Mouse (Mus musculus) limb, embryonic 12.5 days (tissue): ENCODE data around the gene Bves. TPM values are rescaled to one million over a fixed set of nuclear protein-coding genes. Genes with fewer than 3 reads are reported as not detected.

ENCODE experiments used
- ATAC-seq: fragments of 200-750 bp; cut with Nextera tagmentation; 2 replicates; pipeline ENCODE4 v1.8.0; 2017; ENCODE audit warnings: low read depth, moderate TSS enrichment; ENCODE audit not compliant: insufficient number of reproducible peaks, insufficient read depth, low FRiP score, low TSS enrichment
- H3K27ac ChIP-seq: fragments of 300-500 bp; sonication (generic); 2 replicates; pipeline ENCODE4 v1.5.1; 2016; ENCODE audit warnings: mild to moderate bottlenecking, moderate library complexity
- H3K27me3 ChIP-seq: fragments of 300-500 bp; sonication (generic); 2 replicates; pipeline ENCODE4 v1.6.1; 2016; ENCODE audit warnings: mild to moderate bottlenecking, moderate library complexity
- H3K36me3 ChIP-seq: fragments of 300-500 bp; sonication (generic); 2 replicates; pipeline ENCODE4 v1.6.1; 2016; ENCODE audit warnings: mild to moderate bottlenecking, moderate library complexity
- H3K4me1 ChIP-seq: fragments of 300-500 bp; sonication (generic); replicated peaks from 2 replicates; pipeline ENCODE4 v1.6.1; 2016
- H3K4me2 ChIP-seq: fragments of 300-500 bp; sonication (generic); 2 replicates; pipeline ENCODE4 v1.6.1; 2016; ENCODE audit warnings: mild to moderate bottlenecking, moderate library complexity
- H3K4me3 ChIP-seq: fragments of 300-500 bp; sonication (generic); replicated peaks from 2 replicates; pipeline ENCODE4 v1.5.1; 2016; ENCODE audit warnings: mild to moderate bottlenecking
- H3K9ac ChIP-seq: fragments of 300-500 bp; sonication (generic); replicated peaks from 2 replicates; pipeline ENCODE4 v1.6.1; 2016; ENCODE audit warnings: mild to moderate bottlenecking, moderate library complexity
- H3K9me3 ChIP-seq: fragments of 300-500 bp; sonication (generic); 2 replicates; pipeline ENCODE4 v1.6.1; 2016; ENCODE audit warnings: mild to moderate bottlenecking, moderate library complexity
- WGBS: fragments of 180-500 bp; shearing (Covaris S2); methylation state at CpG from one replicate; pipeline ENCODE4 v1.1.7; 2016; 5-methylcytosine and 5-hydroxymethylcytosine counted together
- polyA plus RNA-seq: library from polyadenylated mRNA; unstranded; fragments of >200 nt; fragmentation: Nextera tagmentation; extraction: Ambion mirVana; gene quantifications from 2 replicates; pipeline ENCODE4 v1.2.1, GENCODE M21; 2016

Gene Bves
- polyA plus RNA-seq, 1 experiment from 2014 or later: 11.6 TPM

- H3K36me3 ChIP-seq: no peaks in the 10 kb centered on the region
- no peak overlapping the region for H3K27ac ChIP-seq
- H3K4me1 ChIP-seq: no peaks in the 10 kb centered on the region
- no peak overlapping the region for H3K4me2 ChIP-seq
- no peaks in the 10 kb centered on the region for H3K9me3 ChIP-seq
- no peak overlapping the region for H3K9ac ChIP-seq
- no peak for ATAC-seq
- no peak overlapping the region for H3K4me3 ChIP-seq
- no peaks in the 10 kb centered on the region for H3K27me3 ChIP-seq
- WGBS: 67% methylated on average over 7 of the region's 7 CpGs
These were observed 64.2 kb downstream of the Bves start for GRCm38 (mm10) chr10:45399702-45400243.

GRCm38 (mm10) chr10:45410624-45411341, 75.2 kb downstream of the Bves start:
- Histone ChIP-seq H3K4me2 (no peak overlapping the region), H3K36me3 (no peaks in the 10 kb centered on the region), H3K27me3 (no peaks in the 10 kb centered on the region), H3K9ac (no peak overlapping the region), H3K9me3 (no peaks in the 10 kb centered on the region), H3K27ac (no peak overlapping the region), H3K4me3 (no peak overlapping the region), H3K4me1 (no peaks in the 10 kb centered on the region)
- WGBS: 33% methylated on average over 10 of the region's 10 CpGs
- no peak for ATAC-seq

GRCm38 (mm10) chr10:45411741-45412140, 76.2 kb downstream of the Bves start:
- no peak overlapping the region for H3K9ac ChIP-seq
- no peak overlapping the region for H3K4me2 ChIP-seq
- H3K36me3 ChIP-seq: no peaks in the 10 kb centered on the region
- no peaks in the 10 kb centered on the region for H3K9me3 ChIP-seq
- no peaks in the 10 kb centered on the region for H3K27me3 ChIP-seq
- H3K4me3 ChIP-seq: no peak overlapping the region
- no peak for ATAC-seq
- no peak overlapping the region for H3K27ac ChIP-seq
- WGBS: 53% methylated on average over 2 of the region's 2 CpGs
- H3K4me1 ChIP-seq: no peaks in the 10 kb centered on the region

- no peaks in the 10 kb centered on the region for H3K27me3 ChIP-seq
These were observed 76.6 kb downstream of the Bves start for GRCm38 (mm10) chr10:45412144-45412543.

More at GRCm38 (mm10) chr10:45412144-45412543, 76.6 kb downstream of the Bves start:
- Histone ChIP-seq H3K4me3 (no peak overlapping the region), H3K27ac (no peak overlapping the region), H3K9me3 (no peaks in the 10 kb centered on the region), H3K4me2 (no peak overlapping the region), H3K9ac (no peak overlapping the region), H3K36me3 (no peaks in the 10 kb centered on the region), H3K4me1 (no peaks in the 10 kb centered on the region)
- 74% methylated on average over 5 of the region's 5 CpGs for WGBS
- no peak for ATAC-seq

Other genes with a start within 250 kb of the Bves start
- gene Popdc3, start 157.7 kb upstream of the Bves start, polyA plus RNA-seq: 2.1 and 3.7 TPM in 2 replicates
- gene Lin28b, start 150.6 kb downstream of the Bves start, polyA plus RNA-seq: 10.3 and 14.2 TPM in 2 replicates
- 29.3 and 30.3 TPM in 2 replicates for gene Hace1, start 242.1 kb downstream of the Bves start, polyA plus RNA-seq